Mouse (Mus musculus) kidney, adult 11 months (tissue): ENCODE data around the gene Fbxw10.
A peak's percentile ranks its signal among the peaks of the same experiment; 100 is the strongest.

ENCODE experiments used
- DNase-seq: peaks from one replicate; pipeline ENCODE4 v3.0.0; 2022

Fbxw10 gene

GRCm38 (mm10) chr11:62846961-62847654, at the start of gene Fbxw10:
Fbxw10 (plus strand) TSS chr11:62847069.
- DNase-seq = no peak

DNA sequence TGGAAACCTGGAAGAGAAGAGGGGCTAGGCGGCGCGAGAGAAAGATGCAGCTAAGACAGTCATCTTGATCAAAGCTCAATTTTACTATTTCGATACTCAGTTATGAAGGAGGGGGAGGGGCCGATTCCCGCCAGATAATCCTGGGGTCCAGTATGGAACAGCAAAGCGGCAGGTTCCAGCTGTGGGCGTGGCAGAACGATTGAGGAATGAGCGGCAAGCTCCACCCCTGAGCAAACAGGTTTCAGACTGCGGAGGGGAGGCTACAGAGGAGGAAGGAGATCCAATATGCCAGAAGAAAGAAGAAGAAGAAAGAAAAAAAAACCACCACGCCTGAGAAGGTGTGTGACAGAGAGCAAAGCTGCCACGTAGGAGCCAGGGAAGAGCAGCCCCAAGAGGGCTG, 42.8 kb upstream of the Fbxw10 start:
- no peak for DNase-seq

DNA sequence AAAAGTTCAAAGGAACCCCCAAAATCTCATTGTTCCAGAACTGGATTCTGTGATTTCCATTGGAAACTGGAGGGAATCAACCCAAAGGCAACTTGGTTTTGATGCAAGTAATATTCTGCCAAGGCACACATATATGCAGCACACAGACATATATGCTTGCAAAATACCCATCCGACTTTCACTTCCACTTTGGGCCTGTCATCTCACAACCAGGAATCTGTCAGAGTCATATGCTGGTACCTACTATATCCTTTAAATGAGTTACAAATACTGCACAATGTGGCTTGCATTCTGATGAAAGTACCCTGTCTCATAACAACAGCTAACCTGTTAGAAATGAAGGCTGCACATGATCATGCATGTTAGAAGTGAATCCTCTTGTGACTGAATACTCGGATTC, 38.9 kb upstream of the Fbxw10 start:
- DNase-seq = no peak

DNA sequence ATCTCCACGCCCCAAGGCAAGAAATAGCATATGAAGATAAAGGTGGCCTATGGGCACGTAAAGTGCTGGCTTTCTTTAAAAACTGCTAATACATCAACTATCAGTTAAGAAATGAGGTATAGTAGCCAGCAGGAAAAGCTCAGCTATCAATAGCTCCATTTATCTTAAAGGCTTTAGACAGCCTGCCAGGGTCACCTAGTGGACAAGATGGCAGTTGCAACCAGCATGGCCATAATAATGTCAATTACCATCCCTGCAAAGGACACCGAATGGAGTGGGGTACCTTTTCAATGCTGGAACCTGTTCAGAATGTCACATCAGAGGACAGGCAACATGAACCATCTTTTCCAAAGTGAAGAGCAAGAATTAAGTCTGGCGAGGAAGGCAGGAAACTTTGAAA, 37.7 kb upstream of the Fbxw10 start:
- no peak for DNase-seq

DNA sequence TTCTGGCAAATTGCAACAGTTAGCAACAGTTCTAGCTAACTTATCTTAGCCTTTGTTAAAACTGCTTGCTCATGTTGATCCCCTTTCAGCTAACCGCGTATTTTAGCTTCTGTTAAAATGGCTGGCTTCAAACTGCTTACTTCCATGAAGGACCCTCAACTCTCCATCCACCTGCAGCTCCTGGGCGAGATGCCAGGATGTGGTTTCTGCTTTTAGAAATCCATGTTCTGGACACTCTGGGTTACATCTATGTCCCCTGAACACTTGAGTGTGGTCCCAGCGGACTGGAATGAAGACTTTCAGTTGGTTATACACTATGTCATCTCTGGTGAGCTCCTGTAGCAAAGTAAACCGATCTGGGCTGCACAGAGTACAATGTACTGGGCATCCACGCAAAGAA, 34.6 kb upstream of the Fbxw10 start:
- no peak for DNase-seq

- DNase-seq = no peak
Measured at GRCm38 (mm10) chr11:62813497-62813896, 33.4 kb upstream of the Fbxw10 start.

DNA sequence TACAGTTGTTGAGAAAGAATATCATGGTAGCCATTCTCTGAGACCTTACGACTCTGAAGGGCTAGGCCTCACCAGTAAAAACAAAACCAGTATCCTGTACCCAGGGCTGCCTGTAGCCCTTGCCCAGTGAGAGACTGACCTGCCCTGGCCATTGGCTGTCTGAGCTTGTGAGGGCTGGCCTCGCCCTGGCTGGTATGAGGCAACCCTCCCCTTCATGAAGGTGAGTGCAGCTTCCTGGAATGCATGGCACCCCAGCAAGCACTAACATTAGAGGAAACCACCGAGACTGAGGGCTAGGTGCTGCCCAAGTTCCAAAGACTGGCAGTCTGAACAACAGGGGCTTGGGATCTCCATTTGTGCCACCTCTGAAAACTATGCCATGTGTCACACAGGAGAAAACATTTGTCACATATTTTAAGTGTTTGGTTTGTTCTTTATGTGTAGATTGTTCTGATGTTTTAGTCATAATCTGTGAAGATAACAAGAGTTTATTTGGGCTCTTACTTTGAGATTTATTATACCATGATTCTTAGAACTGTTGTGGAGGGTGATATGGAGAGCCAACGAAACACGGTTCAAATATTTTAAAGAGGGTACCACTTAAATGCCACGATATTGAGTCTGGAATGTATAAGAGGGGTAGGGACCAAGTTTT, 32.8 kb upstream of the Fbxw10 start:
- peak; percentile 67 for DNase-seq

GRCm38 (mm10) chr11:62814625-62815024, 32.2 kb upstream of the Fbxw10 start:
- no peak for DNase-seq

GRCm38 (mm10) chr11:62815438-62815837, 31.4 kb upstream of the Fbxw10 start:
- DNase-seq = no peak

DNA sequence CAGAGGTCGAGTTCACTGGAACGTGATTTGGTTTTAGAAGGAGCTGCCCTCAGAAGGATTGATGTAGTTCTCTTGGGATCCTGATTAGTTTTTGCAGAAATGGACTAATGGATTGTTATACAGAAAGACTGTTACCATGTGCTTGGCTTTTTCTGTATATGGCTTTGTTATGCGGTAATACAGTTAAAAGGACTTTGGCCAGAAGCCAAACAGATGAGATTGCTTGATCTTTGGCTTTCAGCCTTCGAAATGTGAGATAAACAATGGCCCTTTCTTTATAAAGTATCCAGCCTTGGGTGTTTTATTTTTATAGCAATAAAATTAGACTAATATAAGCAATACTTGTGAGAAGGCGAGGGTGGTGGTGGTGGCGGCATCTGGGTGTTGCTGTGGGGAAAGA, 30.3 kb upstream of the Fbxw10 start:
- no peak for DNase-seq

- DNase-seq = no peak
Measured at GRCm38 (mm10) chr11:62819059-62819686, 27.7 kb upstream of the Fbxw10 start.

- DNase-seq = peak; percentile 78
Measured at GRCm38 (mm10) chr11:62820059-62820541, 26.8 kb upstream of the Fbxw10 start, which contains the start of gene Trim16. Trim16 (plus strand) TSS chr11:62820231.

DNA sequence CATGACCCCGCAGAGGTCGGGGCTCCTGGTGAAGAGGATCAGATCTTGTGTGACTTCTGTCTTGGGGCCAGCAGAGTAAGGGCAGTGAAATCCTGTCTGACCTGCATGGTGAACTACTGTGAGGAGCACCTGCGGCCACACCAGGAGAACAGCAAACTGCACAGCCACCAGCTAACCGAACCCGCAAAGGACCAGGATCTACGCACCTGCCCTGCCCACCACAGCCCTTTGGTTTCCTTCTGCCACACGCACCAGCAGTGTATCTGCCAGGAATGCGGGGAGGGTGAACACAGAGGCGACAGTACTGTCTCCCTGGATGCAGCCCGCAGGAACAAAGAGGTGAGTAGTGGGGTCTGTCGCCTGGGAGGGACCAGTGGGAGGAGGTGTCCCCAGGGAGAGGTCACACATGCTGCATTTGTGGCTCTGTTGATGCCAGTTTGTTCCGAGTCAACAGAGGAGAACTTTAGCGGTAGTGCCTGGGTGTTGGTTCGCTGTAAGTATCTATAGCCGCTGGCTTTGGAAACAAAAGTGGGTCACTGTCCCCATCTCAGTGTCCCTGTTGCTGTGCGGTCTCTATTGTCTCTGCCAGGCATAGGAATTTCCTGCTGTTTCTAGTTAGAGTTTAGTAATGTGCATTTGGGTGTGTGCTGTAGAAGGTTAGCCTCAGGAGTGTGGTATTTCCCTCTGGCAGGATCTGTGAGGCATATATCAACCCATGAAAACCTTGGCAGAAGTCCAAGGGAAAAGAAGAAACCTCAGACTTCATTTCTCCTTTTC, 26.0 kb upstream of the Fbxw10 start:
- DNase-seq = peak; percentile 23

- DNase-seq = peak; percentile 49
Measured at GRCm38 (mm10) chr11:62821893-62822292, 25.0 kb upstream of the Fbxw10 start.

DNA sequence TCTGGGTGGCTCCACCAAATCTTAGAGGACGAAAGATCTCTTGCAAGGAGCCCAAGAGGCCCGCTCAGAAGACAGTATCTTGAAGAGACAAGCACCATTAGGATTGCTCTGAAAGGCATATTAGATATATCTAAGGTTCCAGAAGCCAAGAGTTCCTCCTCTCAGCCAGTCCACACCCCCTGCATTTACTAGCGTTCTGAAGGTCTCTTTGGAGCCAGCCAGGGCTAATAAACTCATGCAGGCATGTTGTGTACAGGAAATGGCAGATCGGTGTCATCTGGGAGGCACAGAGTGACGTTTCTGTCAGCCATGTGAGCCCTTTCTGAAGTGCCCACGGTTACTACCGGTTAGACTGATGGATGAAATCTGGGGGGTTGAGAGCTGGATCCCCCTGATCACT, 22.7 kb upstream of the Fbxw10 start:
- no peak for DNase-seq

DNA sequence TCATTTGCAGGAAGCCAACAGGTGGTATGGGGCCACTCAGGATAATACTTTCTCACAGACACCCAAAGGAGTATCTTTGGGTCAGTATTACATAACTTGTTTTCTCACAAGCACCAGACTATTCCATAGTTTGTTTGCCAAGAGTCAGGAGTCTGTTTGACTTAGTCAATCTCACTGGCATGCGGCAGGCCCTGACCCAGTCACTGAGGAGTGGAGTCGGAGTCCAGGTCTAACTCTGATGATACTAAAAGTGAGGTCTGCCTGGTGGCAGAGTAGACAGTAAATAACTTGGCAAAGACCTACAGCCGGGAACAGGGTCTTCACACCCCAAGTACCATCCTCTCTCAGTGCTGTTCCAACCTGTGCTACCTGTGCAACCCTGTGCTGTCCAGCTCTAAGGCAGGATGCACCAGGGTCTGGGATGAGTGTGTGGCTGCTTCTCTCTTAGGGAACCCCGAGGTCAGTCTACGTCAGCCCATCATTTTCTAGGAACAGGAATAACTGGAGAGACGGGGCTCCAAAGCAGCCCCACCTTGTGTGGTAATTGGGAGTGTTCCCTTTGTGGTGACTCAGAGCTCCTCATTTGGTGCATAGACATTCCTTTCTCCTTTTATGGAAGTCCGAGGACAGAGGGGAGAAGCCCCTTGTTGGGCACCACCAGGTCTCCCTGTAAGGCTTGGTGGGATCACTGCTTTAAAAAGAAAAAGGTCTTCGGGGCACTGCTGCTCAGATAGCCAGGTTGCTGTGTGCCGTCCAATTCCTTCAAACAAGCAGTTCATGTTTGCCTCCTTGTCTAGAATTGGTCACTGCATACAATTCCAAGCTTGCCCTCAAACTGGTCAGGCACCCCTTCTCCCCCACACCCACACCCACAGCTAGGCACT, 21.4 kb upstream of the Fbxw10 start:
- no peak for DNase-seq

DNA sequence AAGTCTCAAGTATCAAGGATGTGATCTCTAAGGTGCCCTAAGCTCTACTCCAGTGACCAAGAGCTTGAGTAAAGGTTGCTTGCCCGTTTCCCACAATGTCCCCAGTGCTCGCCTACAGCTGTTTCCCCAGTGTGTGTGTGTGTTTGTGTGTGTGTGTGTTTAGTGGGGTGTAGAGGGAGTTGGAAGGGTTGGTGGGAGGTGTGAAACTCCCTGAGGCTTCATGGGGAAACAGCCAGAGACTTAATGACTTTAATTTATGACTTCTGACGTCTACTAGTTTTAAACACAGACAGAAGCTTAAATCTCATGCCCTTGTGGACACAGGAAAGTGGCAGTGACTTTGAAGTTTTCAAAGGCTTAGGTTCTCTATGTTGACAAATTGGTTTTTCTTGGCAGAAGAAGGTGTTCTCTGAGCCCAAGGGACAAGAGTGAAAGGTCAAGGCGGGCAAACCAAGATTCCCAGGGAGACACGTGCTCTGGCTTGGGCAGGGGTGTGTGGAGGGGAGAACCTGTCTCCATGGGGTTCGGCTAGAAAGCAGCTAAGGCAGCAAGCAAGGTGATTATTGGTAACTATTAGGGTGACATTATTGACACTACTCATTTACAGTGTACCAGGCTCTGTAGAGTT, 20.6 kb upstream of the Fbxw10 start:
- DNase-seq = peak; percentile 76

GRCm38 (mm10) chr11:62827135-62827534, 19.7 kb upstream of the Fbxw10 start:
- no peak for DNase-seq

GRCm38 (mm10) chr11:62827911-62828310, 19.0 kb upstream of the Fbxw10 start:
- DNase-seq = no peak

GRCm38 (mm10) chr11:62830387-62830786, 16.5 kb upstream of the Fbxw10 start:
- no peak for DNase-seq

GRCm38 (mm10) chr11:62831906-62832305, 15.0 kb upstream of the Fbxw10 start:
- no peak for DNase-seq

DNA sequence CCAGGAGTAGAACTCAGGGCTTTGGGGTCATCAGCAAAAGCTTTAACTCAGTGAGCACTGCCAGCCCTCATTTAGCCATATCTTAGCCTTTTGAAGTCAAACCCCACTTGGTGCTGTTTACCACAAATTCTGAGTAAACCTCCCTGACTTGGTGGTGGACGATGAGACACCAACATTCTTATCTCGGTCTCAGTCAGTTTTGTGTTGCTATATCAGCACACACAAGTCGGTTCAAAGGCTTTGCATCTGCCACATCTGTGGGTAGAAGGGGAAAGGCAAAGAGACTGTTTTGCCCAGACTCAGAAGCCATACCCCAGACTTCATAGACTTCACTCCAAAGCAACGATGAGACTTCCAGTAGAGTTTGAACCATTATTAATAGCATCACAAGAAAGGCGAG, 2.3 kb upstream of the Fbxw10 start:
- no peak for DNase-seq
